Mouse (Mus musculus) activated CD4-positive, CD25-positive, alpha-beta regulatory T cell, adult 9 weeks (primary cell): ENCODE measurements around the gene Prl2b1. TPM values are rescaled to one million over a fixed set of nuclear protein-coding genes. Genes with fewer than 3 reads are reported as not detected.

Experiments
- polyA plus RNA-seq: library from polyadenylated mRNA; unstranded; fragments of 100-300 nt; shearing (Covaris generic); gene quantifications from one replicate; pipeline ENCODE4 v1.2.1, GENCODE M21; 2017

The Prl2b1 gene
- not detected for polyA plus RNA-seq

GRCm38 (mm10) chr13:27390746-27391145, at the start of gene Prl2b1:
Prl2b1 (minus strand) TSS chr13:27390846.

GRCm38 (mm10) chr13:27438588-27438987, 47.9 kb upstream of the Prl2b1 start, which contains the start of gene Prl8a6:
Prl8a6 (minus strand) TSS chr13:27438688.

GRCm38 (mm10) chr13:27345373-27345772, 45.3 kb downstream of the Prl2b1 start, which contains the start of gene Prl8a2:
Prl8a2 (plus strand) TSS chr13:27345673.

Other genes starting within 250 kb of the Prl2b1 start
- gene Prl3d3, start 234.1 kb downstream of the Prl2b1 start, polyA plus RNA-seq: not detected
- gene Prl3c1, start 194.2 kb downstream of the Prl2b1 start, polyA plus RNA-seq: not detected
- gene Prl3b1, start 149.0 kb downstream of the Prl2b1 start, polyA plus RNA-seq: not detected
- gene Prl3a1, start 131.4 kb downstream of the Prl2b1 start, polyA plus RNA-seq: not detected
- gene Prl6a1, start 78.2 kb downstream of the Prl2b1 start, polyA plus RNA-seq: not detected
- gene Prl8a2, start 45.2 kb downstream of the Prl2b1 start, polyA plus RNA-seq: not detected
- not detected for gene Prl8a6, start 47.8 kb upstream of the Prl2b1 start, polyA plus RNA-seq
- not detected for gene Prl8a8, start 122.4 kb upstream of the Prl2b1 start, polyA plus RNA-seq
- gene Prl8a9, start 173.8 kb upstream of the Prl2b1 start, polyA plus RNA-seq: not detected
- gene Prl8a1, start 191.3 kb upstream of the Prl2b1 start, polyA plus RNA-seq: not detected
- gene Prl7b1, start 219.7 kb upstream of the Prl2b1 start, polyA plus RNA-seq: not detected